Mouse (Mus musculus) midbrain, postnatal 0 days (tissue): Measurements from ENCODE around the gene Snx5. TPM values are rescaled to one million over a fixed set of nuclear protein-coding genes. Genes with fewer than 3 reads are reported as not detected.

Source experiments
- ATAC-seq: fragments of 200-750 bp; cut with Nextera tagmentation; 2 replicates; pipeline ENCODE4 v1.8.0; 2017; ENCODE audit warnings: moderate number of reproducible peaks, mild to moderate bottlenecking, moderate TSS enrichment, moderate library complexity; ENCODE audit not compliant: low FRiP score
- DNase-seq: peaks from one replicate; pipeline ENCODE4 v3.0.0-alpha.2; 2015; ENCODE audit warnings: low spot score
- H3K27ac ChIP-seq: fragments of 300-500 bp; sonication (generic); 2 replicates; pipeline ENCODE4 v1.5.1; 2014; ENCODE audit warnings: low read depth, mild to moderate bottlenecking, low read length, mixed read lengths
- H3K27me3 ChIP-seq: fragments of 300-500 bp; sonication (generic); 2 replicates; pipeline ENCODE4 v1.6.1; 2014; ENCODE audit warnings: low read length, control low read depth, mixed read lengths; ENCODE audit not compliant: insufficient read depth
- H3K36me3 ChIP-seq: fragments of 300-500 bp; sonication (generic); 2 replicates; pipeline ENCODE4 v1.6.1; 2014; ENCODE audit warnings: low read length, control low read depth, mixed read lengths; ENCODE audit not compliant: insufficient read depth
- H3K4me1 ChIP-seq: fragments of 300-500 bp; sonication (generic); 2 replicates; pipeline ENCODE4 v1.6.1; 2014; ENCODE audit warnings: mild to moderate bottlenecking, control low read depth, antibody characterized with exemption, low read length, mixed read lengths; ENCODE audit not compliant: insufficient read depth
- H3K4me2 ChIP-seq: fragments of 300-500 bp; sonication (generic); 2 replicates; pipeline ENCODE4 v1.6.1; 2014; ENCODE audit warnings: low read depth, mild to moderate bottlenecking, low read length, mixed read lengths; ENCODE audit not compliant: poor library complexity, severe bottlenecking
- H3K4me3 ChIP-seq: fragments of 300-500 bp; sonication (generic); 2 replicates; pipeline ENCODE4 v1.5.1; 2014; ENCODE audit warnings: low read depth, mild to moderate bottlenecking, low read length, moderate library complexity
- H3K9ac ChIP-seq: fragments of 300-500 bp; sonication (generic); replicated peaks from 2 replicates; pipeline ENCODE4 v1.6.1; 2014; ENCODE audit warnings: mild to moderate bottlenecking, low read length, moderate library complexity, mixed read lengths; ENCODE audit not compliant: poor library complexity, severe bottlenecking
- H3K9me3 ChIP-seq: fragments of 300-500 bp; sonication (generic); 2 replicates; pipeline ENCODE4 v1.6.1; 2016; ENCODE audit warnings: low read length, control low read depth
- CTCF ChIP-seq: IDR thresholded peaks from 2 replicates; pipeline ENCODE4 v1.5.1; 2016; ENCODE audit warnings: antibody characterized with exemption, mild to moderate bottlenecking
- WGBS: fragments of 180-500 bp; shearing (Covaris S2); extraction: QIAGEN DNeasy Blood & Tissue Kit; methylation state at CpG from one replicate; pipeline ENCODE4 v1.1.7; 2014; 5-methylcytosine and 5-hydroxymethylcytosine counted together
- polyA plus RNA-seq: library from polyadenylated mRNA; unstranded; fragments of >200 nt; fragmentation: Nextera tagmentation; extraction: Ambion mirVana; gene quantifications from 2 replicates; pipeline ENCODE4 v1.2.1, GENCODE M21; 2015
- total RNA-seq: library from RNA; depleted of rRNA; stranded (reverse); fragments of >200 nt; gene quantifications from 2 replicates; pipeline ENCODE4 v1.2.3, GENCODE M21; 2014; rRNA removed

The Snx5 gene
- total and polyA plus RNA-seq, 2 experiments from 2014 or later = 58.0 to 62.3 TPM

DNA sequence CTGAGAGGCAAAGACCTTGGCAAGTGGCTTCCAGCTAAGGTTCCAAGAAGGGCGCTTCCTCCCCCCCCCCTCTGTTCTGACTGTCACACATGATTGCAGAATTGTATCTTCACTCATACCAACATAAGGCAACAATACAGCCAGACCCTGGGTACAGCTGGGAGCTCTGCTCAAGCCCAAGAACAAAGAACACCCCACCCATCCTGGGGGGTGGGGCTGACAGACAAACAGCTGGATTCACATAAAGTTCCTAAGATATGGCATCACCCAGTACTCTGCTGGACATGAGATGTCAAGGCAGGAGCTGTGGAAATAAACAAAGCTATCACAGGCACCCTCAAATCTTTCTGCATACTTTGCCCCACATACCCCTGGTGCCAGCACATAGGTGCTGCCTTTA is 63.3 kb downstream of the Snx5 start:
- no peak overlapping the region for H3K9ac ChIP-seq
- ATAC-seq (no peak), DNase-seq (no peak)
- H3K4me1 ChIP-seq = no peaks in the 10 kb centered on the region
- H3K4me2 ChIP-seq = no peak overlapping the region
- H3K27ac ChIP-seq = no peak overlapping the region
- WGBS = 73% methylated on average over 1 of the region's 1 CpGs
- H3K27me3 ChIP-seq = no peaks in the 10 kb centered on the region
- no peaks in the 10 kb centered on the region for H3K9me3 ChIP-seq
- TF ChIP-seq CTCF = no peak
- H3K4me3 ChIP-seq = no peak overlapping the region
- H3K36me3 ChIP-seq = no peaks in the 10 kb centered on the region

DNA sequence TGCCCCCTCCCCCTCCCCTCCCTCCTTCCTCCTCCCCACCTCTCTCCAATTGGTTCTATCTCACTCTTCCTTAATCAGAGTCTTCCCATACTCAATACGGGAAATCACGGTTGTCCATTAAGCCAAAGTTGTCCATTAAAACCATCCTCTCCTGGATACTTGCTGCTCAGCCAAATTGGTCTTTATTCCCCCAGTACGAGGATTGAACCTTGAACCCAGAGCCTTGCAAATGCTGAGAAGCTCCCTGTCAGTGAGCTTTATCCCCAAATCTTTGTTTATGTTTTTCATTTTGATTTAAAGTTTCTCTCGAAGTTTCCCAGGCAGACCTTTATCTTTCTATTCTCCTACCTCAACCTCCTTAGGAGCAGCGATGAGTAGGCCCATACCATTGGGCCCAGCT is 67.7 kb downstream of the Snx5 start:
- Histone ChIP-seq H3K9ac (no peak overlapping the region), H3K36me3 (no peaks in the 10 kb centered on the region), H3K27me3 (no peaks in the 10 kb centered on the region), H3K4me2 (no peak overlapping the region), H3K4me3 (no peak overlapping the region), H3K27ac (no peak overlapping the region), H3K9me3 (no peaks in the 10 kb centered on the region), H3K4me1 (no peaks in the 10 kb centered on the region)
- no peak for TF ChIP-seq CTCF
- DNase-seq (no peak), ATAC-seq (no peak)
- WGBS = 88% methylated on average over 5 of the region's 5 CpGs

DNA sequence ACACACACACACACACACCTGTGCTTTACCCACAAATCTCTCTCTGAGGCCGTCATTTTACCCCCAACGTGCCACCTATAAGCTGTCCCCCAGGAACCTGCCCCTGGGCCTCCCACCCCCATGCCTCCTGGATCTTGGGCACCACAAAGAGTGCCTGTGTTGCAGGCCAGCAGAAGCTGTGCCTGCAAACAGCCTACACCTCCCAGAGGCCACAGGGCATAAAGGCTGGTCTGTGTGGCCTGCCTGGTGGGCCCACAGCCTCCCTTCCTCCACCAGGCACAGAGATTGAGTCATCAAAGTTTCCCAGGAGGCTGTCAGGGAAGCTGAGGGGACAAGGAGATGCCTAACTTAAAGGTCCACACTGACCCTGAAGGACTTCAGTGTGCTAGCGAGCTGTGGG is 68.1 kb downstream of the Snx5 start:
- WGBS = 79% methylated on average over 3 of the region's 3 CpGs

DNA sequence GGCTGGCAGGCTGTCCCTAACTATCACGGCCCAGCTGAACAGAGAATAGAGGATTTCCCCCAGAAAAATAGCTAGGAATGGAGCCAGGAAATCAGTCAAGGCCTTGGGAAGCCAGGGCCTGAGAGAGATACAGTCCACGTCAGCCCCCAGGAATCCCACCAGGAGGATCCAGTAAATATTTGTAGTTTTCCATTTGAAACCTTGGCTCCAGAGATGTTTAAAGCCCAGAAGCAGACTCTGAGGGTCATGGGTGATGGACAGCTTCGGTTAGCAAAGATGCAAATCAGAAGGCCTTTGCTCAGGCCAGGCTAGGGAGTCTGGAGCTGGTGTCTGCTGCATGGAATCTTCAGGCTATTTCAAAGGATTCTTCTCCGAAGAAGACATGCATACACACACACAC is 68.6 kb downstream of the Snx5 start:
- no peak overlapping the region for H3K4me3 ChIP-seq
- ATAC-seq = no peak
- no peak overlapping the region for H3K27ac ChIP-seq
- no peak for TF ChIP-seq CTCF
- DNase-seq = no peak
- H3K4me1 ChIP-seq = no peaks in the 10 kb centered on the region
- no peak overlapping the region for H3K9ac ChIP-seq
- no peak overlapping the region for H3K4me2 ChIP-seq
- no peaks in the 10 kb centered on the region for H3K9me3 ChIP-seq
- no peaks in the 10 kb centered on the region for H3K36me3 ChIP-seq
- WGBS = 52% methylated on average over 4 of the region's 4 CpGs
- no peaks in the 10 kb centered on the region for H3K27me3 ChIP-seq

More for the DNA sequence above, 68.1 kb downstream of the Snx5 start:
- H3K9me3 ChIP-seq = no peaks in the 10 kb centered on the region
- DNase-seq = no peak
- ATAC-seq = peak; percentile 54; the same call in 1 of the 2 replicates
- no peaks in the 10 kb centered on the region for H3K27me3 ChIP-seq
- H3K27ac ChIP-seq = no peak overlapping the region
- H3K9ac ChIP-seq = no peak overlapping the region
- no peak overlapping the region for H3K4me3 ChIP-seq
- H3K4me2 ChIP-seq = no peak overlapping the region
- no peak for TF ChIP-seq CTCF
- H3K36me3 ChIP-seq = no peaks in the 10 kb centered on the region
- H3K4me1 ChIP-seq = no peaks in the 10 kb centered on the region

Other genes with a start within 250 kb of the Snx5 start
- gene Banf2, start 237.8 kb downstream of the Snx5 start, total RNA-seq = not detected in 2 replicates
- gene Banf2, start 237.8 kb downstream of the Snx5 start, polyA plus RNA-seq = not detected in 2 replicates
- gene Mgme1, start 243 bp downstream of the Snx5 start, total RNA-seq = 4.3 and 4.4 TPM in 2 replicates
- 5.6 and 6.2 TPM in 2 replicates for gene Mgme1, start 243 bp downstream of the Snx5 start, polyA plus RNA-seq
- gene Ovol2, start 61.2 kb upstream of the Snx5 start, total RNA-seq = not detected in 2 replicates
- not detected in 2 replicates for gene Ovol2, start 61.2 kb upstream of the Snx5 start, polyA plus RNA-seq
- gene Kat14, start 98.1 kb upstream of the Snx5 start, total RNA-seq = 24.5 and 37.7 TPM in 2 replicates
- gene Kat14, start 98.1 kb upstream of the Snx5 start, polyA plus RNA-seq = 17.7 and 19.2 TPM in 2 replicates
- gene Pet117, start 98.1 kb upstream of the Snx5 start, total RNA-seq = not detected in 2 replicates
- 3.8 TPM in 1 of 2 replicates, not detected in the other for gene Pet117, start 98.1 kb upstream of the Snx5 start, polyA plus RNA-seq